Mouse (Mus musculus): ENCODE results near the gene Nuak2. TPM values are rescaled to one million over a fixed set of nuclear protein-coding genes. Genes with fewer than 3 reads are reported as not detected.

The Nuak2 gene
- polyA plus RNA-seq, 1 experiment from 2014 or later = 57.7 TPM

DNA sequence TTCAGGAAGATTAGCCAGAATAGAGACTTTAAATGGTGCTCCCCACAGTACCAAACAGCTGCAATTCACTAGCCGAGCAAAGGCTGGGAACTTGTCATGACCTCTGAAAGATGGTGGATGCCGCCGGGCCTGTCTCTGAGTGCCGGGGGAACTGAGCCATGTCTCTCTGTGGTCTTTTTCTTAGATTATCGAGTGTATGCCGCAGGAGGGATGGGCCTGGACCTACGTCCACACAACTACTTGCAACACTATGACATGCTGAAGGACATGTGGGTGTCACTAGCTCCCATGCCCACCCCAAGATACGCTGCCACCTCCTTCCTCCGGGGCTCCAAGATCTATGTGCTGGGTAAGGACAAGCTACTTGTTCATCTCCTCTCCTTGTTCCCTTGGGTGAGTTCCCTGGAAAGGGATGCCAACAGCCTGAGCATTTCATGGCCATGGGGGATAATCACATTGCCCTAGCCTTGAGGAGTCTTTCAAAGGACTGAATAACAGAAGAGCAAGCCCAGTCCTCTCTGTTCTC is 13.5 kb upstream of the Nuak2 start:
- no peak for ATAC-seq (replicated peaks; ENCODE audit: low FRiP score)
- H3K36me3 ChIP-seq (ENCODE audit: control insufficient read depth, insufficient read depth, low read length) = no peaks in the 10 kb centered on the region
- peaks cover 15% of the 10 kb centered on the region for H3K4me1 ChIP-seq (replicated peaks; ENCODE audit: control insufficient read depth, insufficient read depth, low read length)
- no peak overlapping the region for H3K9ac ChIP-seq (ENCODE audit: low read length)
- no peak overlapping the region for H3K4me2 ChIP-seq (ENCODE audit: low read depth, low read length, severe bottlenecking)
- DNase-seq (ENCODE audit: low spot score) = no peak
- no peaks in the 10 kb centered on the region for H3K9me3 ChIP-seq (ENCODE audit: control insufficient read depth, low read length)
- peaks cover 11% of the 10 kb centered on the region for H3K27me3 ChIP-seq (ENCODE audit: control insufficient read depth, insufficient read depth, low read length)
- 87% methylated on average over 9 of the region's 9 CpGs for WGBS
- no peak overlapping the region for H3K27ac ChIP-seq (ENCODE audit: low read depth, low read length)
- no peak overlapping the region for H3K4me3 ChIP-seq (ENCODE audit: low read depth, low read length)

DNA sequence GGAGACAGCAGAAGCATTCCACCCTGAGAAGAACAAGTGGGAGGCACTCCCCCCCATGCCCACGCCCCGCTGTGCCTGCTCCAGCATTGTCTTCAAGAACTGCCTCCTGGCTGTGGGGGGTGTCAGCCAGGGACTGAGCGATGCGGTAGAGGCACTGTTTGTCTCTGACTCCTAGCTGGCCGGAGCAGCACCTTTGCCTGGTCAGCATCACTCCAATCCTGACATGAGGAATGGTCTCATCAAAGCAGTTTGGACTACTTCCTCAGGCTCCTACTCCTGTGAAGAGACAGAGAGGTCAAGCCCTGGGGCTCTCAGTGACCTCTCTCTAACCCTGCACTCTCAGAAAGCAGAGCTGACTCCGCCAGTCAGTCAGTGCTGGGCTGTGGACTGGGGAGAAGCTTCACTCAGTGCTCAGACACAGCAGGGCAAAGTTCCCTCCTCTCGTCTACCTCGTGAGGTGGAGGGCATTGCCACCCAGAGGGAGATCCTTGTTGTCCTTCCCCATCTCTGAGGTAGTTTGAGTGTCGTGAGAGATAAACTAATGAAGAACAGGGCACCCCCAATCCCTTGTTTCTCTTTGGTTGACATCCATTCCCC is 11.2 kb upstream of the Nuak2 start:
- ATAC-seq (replicated peaks; ENCODE audit: low FRiP score) (no peak), DNase-seq (ENCODE audit: low spot score) (no peak)
- Histone ChIP-seq H3K9ac (ENCODE audit: low read length) (no peak overlapping the region), H3K36me3 (ENCODE audit: control insufficient read depth, insufficient read depth, low read length) (no peaks in the 10 kb centered on the region), H3K27ac (ENCODE audit: low read depth, low read length) (no peak overlapping the region), H3K9me3 (ENCODE audit: control insufficient read depth, low read length) (no peaks in the 10 kb centered on the region), H3K4me3 (ENCODE audit: low read depth, low read length) (no peak overlapping the region), H3K27me3 (ENCODE audit: control insufficient read depth, insufficient read depth, low read length) (peaks cover 5% of the 10 kb centered on the region), H3K4me2 (ENCODE audit: low read depth, low read length, severe bottlenecking) (no peak overlapping the region), H3K4me1 (replicated peaks; ENCODE audit: control insufficient read depth, insufficient read depth, low read length) (0 out of 2 replicates have a peak, but pooled peaks cover 3% of the 10 kb centered on the region)
- 55% methylated on average over 9 of the region's 9 CpGs for WGBS

DNA sequence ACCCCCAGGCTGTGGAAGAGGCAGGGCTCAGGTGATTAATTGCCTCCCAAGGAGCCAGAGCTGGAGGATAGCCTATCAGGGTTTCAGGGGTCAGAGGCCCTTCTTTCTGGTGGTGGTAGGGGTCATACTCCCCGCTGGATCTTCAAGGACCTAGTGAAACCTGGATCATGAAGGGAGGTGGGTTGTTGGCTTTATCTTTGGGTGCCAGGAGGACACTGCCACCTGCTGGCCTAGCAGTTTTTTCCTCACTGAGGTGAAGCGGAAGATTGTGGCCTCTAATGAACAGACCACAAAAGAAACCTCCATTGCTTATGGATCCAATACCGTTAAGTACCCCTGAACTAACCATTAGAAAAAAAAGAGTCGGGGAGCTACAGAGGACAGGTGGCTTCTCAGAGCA is 9.8 kb upstream of the Nuak2 start:
- H3K36me3 ChIP-seq (ENCODE audit: control insufficient read depth, insufficient read depth, low read length) = no peaks in the 10 kb centered on the region
- H3K9ac ChIP-seq (ENCODE audit: low read length) = no peak overlapping the region
- no peak overlapping the region for H3K27ac ChIP-seq (ENCODE audit: low read depth, low read length)
- H3K4me1 ChIP-seq (replicated peaks; ENCODE audit: control insufficient read depth, insufficient read depth, low read length) = 0 out of 2 replicates have a peak, but pooled peaks cover 3% of the 10 kb centered on the region
- H3K9me3 ChIP-seq (ENCODE audit: control insufficient read depth, low read length) = no peaks in the 10 kb centered on the region
- no peak overlapping the region for H3K4me2 ChIP-seq (ENCODE audit: low read depth, low read length, severe bottlenecking)
- H3K4me3 ChIP-seq (ENCODE audit: low read depth, low read length) = no peak overlapping the region
- peaks cover 3% of the 10 kb centered on the region for H3K27me3 ChIP-seq (ENCODE audit: control insufficient read depth, insufficient read depth, low read length)
- whole genome bisulfite sequencing = 39% methylated on average over 4 of the region's 4 CpGs
- no peak for DNase-seq (ENCODE audit: low spot score)
- ATAC-seq (replicated peaks; ENCODE audit: low FRiP score) = 0 out of 2 replicates have a peak, but pooled peaks have one; percentile 15

DNA sequence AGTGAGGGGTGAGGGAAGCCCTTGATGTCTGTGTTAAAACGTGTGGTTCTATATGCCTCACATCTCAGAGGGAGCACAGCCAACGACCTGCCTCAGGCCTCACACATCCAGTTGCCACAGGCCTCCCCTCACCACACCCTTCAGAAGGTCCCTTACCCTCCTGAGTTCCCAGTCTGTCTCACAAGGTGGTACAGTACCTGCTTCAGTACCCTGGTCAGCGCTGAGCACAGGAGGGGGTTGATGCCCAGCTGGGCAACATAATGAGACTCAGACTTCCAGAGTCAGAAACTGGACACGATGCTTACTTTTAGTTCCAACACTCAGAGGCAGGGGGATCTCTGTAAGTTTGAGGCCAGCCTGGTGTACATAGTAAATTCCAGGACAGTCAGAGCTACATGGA is 9.1 kb upstream of the Nuak2 start:
- no peak for DNase-seq (ENCODE audit: low spot score)
- ATAC-seq (replicated peaks; ENCODE audit: low FRiP score) = no peak
- Histone ChIP-seq H3K36me3 (ENCODE audit: control insufficient read depth, insufficient read depth, low read length) (no peaks in the 10 kb centered on the region), H3K4me3 (ENCODE audit: low read depth, low read length) (no peak overlapping the region), H3K4me2 (ENCODE audit: low read depth, low read length, severe bottlenecking) (no peak overlapping the region), H3K9me3 (ENCODE audit: control insufficient read depth, low read length) (no peaks in the 10 kb centered on the region), H3K9ac (ENCODE audit: low read length) (no peak overlapping the region), H3K27ac (ENCODE audit: low read depth, low read length) (no peak overlapping the region), H3K4me1 (replicated peaks; ENCODE audit: control insufficient read depth, insufficient read depth, low read length) (0 out of 2 replicates have a peak, but pooled peaks cover 3% of the 10 kb centered on the region), H3K27me3 (ENCODE audit: control insufficient read depth, insufficient read depth, low read length) (peaks cover 1% of the 10 kb centered on the region)
- WGBS = 12% methylated on average over 4 of the region's 4 CpGs

DNA sequence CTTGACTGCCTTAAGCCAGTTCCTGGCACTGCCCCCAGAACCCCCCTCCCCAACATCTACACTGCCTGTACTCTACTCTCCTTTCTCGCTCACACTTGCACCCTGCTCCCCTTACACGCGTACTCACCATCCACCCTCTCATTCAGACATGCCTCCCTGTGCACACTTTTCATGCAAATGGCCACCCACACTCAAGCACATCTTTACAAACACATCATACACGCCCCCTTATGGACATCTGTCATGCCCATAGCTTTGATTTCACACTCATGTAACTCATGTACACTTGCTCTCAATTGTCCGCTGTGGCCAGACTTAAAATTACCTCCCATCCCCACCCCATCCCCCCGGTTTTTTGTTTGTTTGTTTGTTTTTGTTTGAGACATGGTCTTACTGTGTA is 8.0 kb upstream of the Nuak2 start:
- H3K9me3 ChIP-seq (ENCODE audit: control insufficient read depth, low read length) = no peaks in the 10 kb centered on the region
- H3K9ac ChIP-seq (ENCODE audit: low read length) = no peak overlapping the region
- H3K4me2 ChIP-seq (ENCODE audit: low read depth, low read length, severe bottlenecking) = no peak overlapping the region
- 85% methylated on average over 6 of the region's 6 CpGs for WGBS
- H3K27me3 ChIP-seq (ENCODE audit: control insufficient read depth, insufficient read depth, low read length) = no peaks in the 10 kb centered on the region
- H3K4me1 ChIP-seq (replicated peaks; ENCODE audit: control insufficient read depth, insufficient read depth, low read length) = peaks cover 3% of the 10 kb centered on the region; the same call in 1 of the 2 replicates
- no peak overlapping the region for H3K4me3 ChIP-seq (ENCODE audit: low read depth, low read length)
- ATAC-seq (replicated peaks; ENCODE audit: low FRiP score) (no peak), DNase-seq (ENCODE audit: low spot score) (no peak)
- no peaks in the 10 kb centered on the region for H3K36me3 ChIP-seq (ENCODE audit: control insufficient read depth, insufficient read depth, low read length)
- H3K27ac ChIP-seq (ENCODE audit: low read depth, low read length) = no peak overlapping the region

DNA sequence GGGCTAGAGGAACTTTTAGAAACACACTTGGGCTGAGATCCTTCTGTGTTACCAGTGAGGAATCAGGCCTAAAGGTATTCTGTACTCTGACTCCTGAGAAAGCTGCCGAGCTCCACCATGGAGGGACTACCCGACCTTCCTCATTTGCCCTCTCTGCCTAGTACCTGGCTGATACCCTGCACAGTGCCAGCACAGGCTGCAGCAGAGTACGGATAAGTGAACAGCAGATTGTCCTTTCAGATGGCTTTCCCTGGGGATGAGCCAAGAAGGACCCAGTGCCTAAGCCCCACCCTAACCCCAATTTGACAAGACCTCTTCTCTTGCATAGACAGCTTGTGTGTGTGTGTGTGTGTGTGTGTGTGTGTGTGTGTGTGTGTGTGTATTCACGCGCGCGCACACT is 7.3 kb upstream of the Nuak2 start:
- H3K27me3 ChIP-seq (ENCODE audit: control insufficient read depth, insufficient read depth, low read length) = no peaks in the 10 kb centered on the region
- H3K4me2 ChIP-seq (ENCODE audit: low read depth, low read length, severe bottlenecking) = no peak overlapping the region
- H3K4me3 ChIP-seq (ENCODE audit: low read depth, low read length) = no peak overlapping the region
- no peak for ATAC-seq (replicated peaks; ENCODE audit: low FRiP score)
- H3K36me3 ChIP-seq (ENCODE audit: control insufficient read depth, insufficient read depth, low read length) = no peaks in the 10 kb centered on the region
- no peak overlapping the region for H3K27ac ChIP-seq (ENCODE audit: low read depth, low read length)
- WGBS = 93% methylated on average over 7 of the region's 7 CpGs
- DNase-seq (ENCODE audit: low spot score) = no peak
- no peak overlapping the region for H3K9ac ChIP-seq (ENCODE audit: low read length)
- H3K9me3 ChIP-seq (ENCODE audit: control insufficient read depth, low read length) = no peaks in the 10 kb centered on the region
- H3K4me1 ChIP-seq (replicated peaks; ENCODE audit: control insufficient read depth, insufficient read depth, low read length) = peaks cover 3% of the 10 kb centered on the region; the same call in 1 of the 2 replicates

DNA sequence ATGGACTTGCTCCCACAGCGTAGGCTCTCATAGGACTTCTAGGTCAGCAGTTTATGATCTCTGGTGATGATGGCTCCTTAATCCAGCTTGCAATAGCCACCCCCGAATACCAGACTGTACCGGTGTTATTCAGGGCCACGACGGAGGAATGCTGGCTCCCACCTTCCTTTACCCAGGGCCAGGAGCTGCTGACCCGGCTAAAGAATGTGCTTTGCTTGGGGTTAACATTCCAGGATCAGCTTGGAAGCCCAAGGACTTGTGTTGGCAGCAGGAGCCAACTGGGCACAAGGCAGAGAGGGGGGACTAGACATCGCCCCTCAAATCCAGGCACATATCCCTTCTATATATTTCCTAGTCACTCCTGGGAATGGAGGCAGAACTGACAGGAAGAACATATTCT is 5.2 kb upstream of the Nuak2 start:
- Histone ChIP-seq H3K9ac (ENCODE audit: low read length) (no peak overlapping the region), H3K4me2 (ENCODE audit: low read depth, low read length, severe bottlenecking) (no peak overlapping the region), H3K4me3 (ENCODE audit: low read depth, low read length) (no peak overlapping the region), H3K27me3 (ENCODE audit: control insufficient read depth, insufficient read depth, low read length) (no peaks in the 10 kb centered on the region), H3K4me1 (replicated peaks; ENCODE audit: control insufficient read depth, insufficient read depth, low read length) (peaks cover 3% of the 10 kb centered on the region; the same call in 1 of the 2 replicates), H3K36me3 (ENCODE audit: control insufficient read depth, insufficient read depth, low read length) (no peaks in the 10 kb centered on the region), H3K9me3 (ENCODE audit: control insufficient read depth, low read length) (no peaks in the 10 kb centered on the region), H3K27ac (ENCODE audit: low read depth, low read length) (no peak overlapping the region)
- 68% methylated on average over 7 of the region's 7 CpGs for WGBS
- DNase-seq (ENCODE audit: low spot score) (no peak), ATAC-seq (replicated peaks; ENCODE audit: low FRiP score) (no peak)

DNA sequence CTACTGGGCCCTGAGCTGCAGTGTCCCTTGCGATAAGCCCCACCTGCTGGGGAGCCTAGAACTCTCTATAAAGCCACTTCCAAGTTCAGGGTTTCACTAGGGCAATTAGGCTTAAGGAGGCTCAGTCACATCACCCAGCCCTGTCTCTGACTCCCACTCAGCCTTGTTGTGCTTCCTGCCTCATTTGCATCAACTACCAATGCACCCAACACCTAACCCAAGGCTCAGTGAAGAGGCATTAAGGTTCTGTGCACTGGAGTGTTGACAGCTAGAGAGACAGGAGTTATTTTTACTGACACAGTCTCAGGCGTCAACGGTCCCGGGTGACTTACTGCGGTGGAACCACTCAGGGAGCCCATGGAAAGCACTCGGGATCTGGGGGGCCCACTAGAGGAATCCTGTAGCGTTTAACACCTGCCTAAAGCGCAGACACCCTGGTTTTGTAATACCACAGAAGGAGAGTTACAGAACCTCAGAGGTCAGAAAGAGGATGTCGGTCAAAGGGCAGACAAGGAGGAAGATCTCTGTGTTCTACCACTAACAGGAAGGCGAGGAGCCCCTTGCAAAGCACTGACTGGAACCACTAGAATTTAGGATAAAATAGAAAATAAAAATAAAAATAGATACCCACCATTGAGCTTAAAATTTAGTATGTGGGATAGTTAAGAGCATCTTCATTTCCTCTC is 4.6 kb upstream of the Nuak2 start:
- Histone ChIP-seq H3K27ac (ENCODE audit: low read depth, low read length) (no peak overlapping the region), H3K4me3 (ENCODE audit: low read depth, low read length) (no peak overlapping the region), H3K36me3 (ENCODE audit: control insufficient read depth, insufficient read depth, low read length) (no peaks in the 10 kb centered on the region), H3K27me3 (ENCODE audit: control insufficient read depth, insufficient read depth, low read length) (no peaks in the 10 kb centered on the region), H3K9ac (ENCODE audit: low read length) (no peak overlapping the region), H3K4me1 (replicated peaks; ENCODE audit: control insufficient read depth, insufficient read depth, low read length) (peaks cover 3% of the 10 kb centered on the region; the same call in 1 of the 2 replicates), H3K9me3 (ENCODE audit: control insufficient read depth, low read length) (no peaks in the 10 kb centered on the region), H3K4me2 (ENCODE audit: low read depth, low read length, severe bottlenecking) (no peak overlapping the region)
- no peak for ATAC-seq (replicated peaks; ENCODE audit: low FRiP score)
- DNase-seq (ENCODE audit: low spot score) = no peak
- 85% methylated on average over 10 of the region's 10 CpGs for WGBS
